Comparison of ENCODE assay signal across 8 mouse cellular contexts in the genomic region with DNA sequence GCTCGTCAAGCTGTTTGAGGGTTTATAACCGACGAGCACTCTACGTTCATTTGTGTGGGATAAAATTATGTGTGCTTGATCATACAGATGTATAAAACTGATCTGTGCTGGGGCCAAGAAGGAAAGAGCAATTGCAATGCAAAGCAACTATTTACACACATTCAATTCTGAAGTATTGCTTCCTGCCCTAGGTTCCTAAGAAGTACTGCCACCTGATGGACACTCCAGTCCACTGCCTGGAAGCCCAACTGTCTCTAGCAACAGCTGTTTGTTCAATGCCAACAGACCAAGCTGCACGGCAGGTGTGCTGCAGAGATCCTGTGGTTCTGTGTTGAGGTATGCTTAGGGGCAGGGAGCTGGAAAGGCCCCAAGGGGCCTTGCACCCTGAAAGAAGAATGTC.
DNase-seq lines count a peak whose midpoint lies in the region; ATAC-seq and TF ChIP-seq lines count a peak whose summit lies in the region.

No protein-coding gene starts in this region.

- WGBS in liver, adult 2 months, result 75% methylated on average over 5 of the region's 5 CpGs
- 66% methylated on average over 5 of the region's 5 CpGs for WGBS in liver, embryonic 12.5 days (ENCODE audit: insufficient replicate concordance)
- WGBS in lung, embryonic 16.5 days, result 52% methylated on average over 5 of the region's 5 CpGs

- no peak overlapping the region for H3K27ac ChIP-seq in liver, adult 2 months (replicated peaks; ENCODE audit: insufficient read depth, low read depth, low read length)
- no peak overlapping the region for H3K27ac ChIP-seq in liver, embryonic 12.5 days
- no peak overlapping the region for H3K27ac ChIP-seq in lung, embryonic 16.5 days (ENCODE audit: low read length)

- TF ChIP-seq POLR2A in liver, adult 2 months (IDR thresholded peaks at IDR 0.05; ENCODE audit: extremely low read depth, insufficient read depth, low read length), result no peak

- H3K27me3 ChIP-seq in liver, adult 2 months (ENCODE audit: control insufficient read depth, insufficient read depth, low read length), result no peaks in the 10 kb centered on the region
- H3K27me3 ChIP-seq in liver, embryonic 12.5 days (replicated peaks), result no peaks in the 10 kb centered on the region
- no peaks in the 10 kb centered on the region for H3K27me3 ChIP-seq in lung, embryonic 16.5 days (ENCODE audit: control insufficient read depth, insufficient read depth, low read depth, low read length)

- intact Hi-C loops in gastrocnemius, postnatal 14 days (cut with DNase I; ENCODE audit: low total_unique reads), result loop anchor here (10.0 kb wide), 1 partner anchor 220 kb away; no protein-coding TSS in a partner anchor

- no peak overlapping the region for H3K9ac ChIP-seq in liver, adult 2 months (ENCODE audit: low read depth, low read length)
- H3K9ac ChIP-seq in liver, embryonic 12.5 days, result no peak overlapping the region
- H3K9ac ChIP-seq in lung, embryonic 16.5 days (ENCODE audit: low read length), result no peak overlapping the region

- no peaks in the 10 kb centered on the region for H3K79me2 ChIP-seq in liver, adult 2 months (ENCODE audit: control insufficient read depth, insufficient read depth, low read length)

- peak; percentile 57 for TF ChIP-seq CTCF in liver, adult 2 months (IDR thresholded peaks at IDR 0.05; ENCODE audit: low read depth, low read length)

- no peak overlapping the region for H3K4me2 ChIP-seq in liver, embryonic 12.5 days
- no peak overlapping the region for H3K4me2 ChIP-seq in lung, embryonic 16.5 days (ENCODE audit: low read depth, low read length)

- peaks cover 5% of the 10 kb centered on the region; the same call in 1 of the 2 replicates for H3K36me3 ChIP-seq in liver, adult 2 months (ENCODE audit: control insufficient read depth, insufficient read depth, low read length)
- H3K36me3 ChIP-seq in liver, embryonic 12.5 days, result no peaks in the 10 kb centered on the region
- H3K36me3 ChIP-seq in lung, embryonic 16.5 days (ENCODE audit: control insufficient read depth, insufficient read depth, low read length), result 0 out of 2 replicates have a peak, but pooled peaks cover 4% of the 10 kb centered on the region

- ATAC-seq in liver, embryonic 12.5 days, result no peak
- ATAC-seq in lung, embryonic 16.5 days (ENCODE audit: low read depth), result peak; percentile 70

- H3K9me3 ChIP-seq in liver, embryonic 12.5 days (replicated peaks), result no peaks in the 10 kb centered on the region
- H3K9me3 ChIP-seq in lung, embryonic 16.5 days (ENCODE audit: control insufficient read depth, low read length), result no peaks in the 10 kb centered on the region

- DNase-seq in adrenal gland, postnatal 10 days, result peak; percentile 56
- DNase-seq in adrenal gland, adult 8-10 months, result no peak
- DNase-seq in liver, adult 2 months (ENCODE audit: extremely low read depth, low read depth, low spot score), result peak; percentile 29
- DNase-seq in gastrocnemius, postnatal 14 days, result peak; percentile 31
- DNase-seq in thymus, postnatal 36 days, result peak; percentile 41 to 49
- DNase-seq in right cerebral cortex, adult 2 months (ENCODE audit: low spot score in 2 of 2), result no peak

- H3K4me3 ChIP-seq in liver, adult 2 months (ENCODE audit: insufficient read depth, low read depth, low read length), result no peak overlapping the region
- no peak overlapping the region for H3K4me3 ChIP-seq in liver, embryonic 12.5 days
- no peak overlapping the region for H3K4me3 ChIP-seq in lung, embryonic 16.5 days (ENCODE audit: low read length)

- no peaks in the 10 kb centered on the region for H3K4me1 ChIP-seq in liver, adult 2 months (ENCODE audit: control insufficient read depth, insufficient read depth, low read length)
- no peaks in the 10 kb centered on the region for H3K4me1 ChIP-seq in liver, embryonic 12.5 days
- no peaks in the 10 kb centered on the region for H3K4me1 ChIP-seq in lung, embryonic 16.5 days (replicated peaks; ENCODE audit: control insufficient read depth, insufficient read depth, low read length)

Comparison
In these comparisons a context has a peak if more than half of its experiments do, and no peak if none do; other contexts are left out.
1. DNase-seq: peak in adrenal gland, postnatal 10 days (single experiment), liver, adult 2 months (single experiment), gastrocnemius, postnatal 14 days (single experiment) and thymus, postnatal 36 days (2 of 2); none in adrenal gland, adult 8-10 months (single experiment) and right cerebral cortex, adult 2 months (0 of 2).